Mouse (Mus musculus): ENCODE results near the gene Cmip. TPM values are rescaled to one million over a fixed set of nuclear protein-coding genes. Genes with fewer than 3 reads are reported as not detected.

Cmip gene
- polyA plus RNA-seq, 2 experiments from 2014 or later, result 24.3 to 32.6 TPM

DNA sequence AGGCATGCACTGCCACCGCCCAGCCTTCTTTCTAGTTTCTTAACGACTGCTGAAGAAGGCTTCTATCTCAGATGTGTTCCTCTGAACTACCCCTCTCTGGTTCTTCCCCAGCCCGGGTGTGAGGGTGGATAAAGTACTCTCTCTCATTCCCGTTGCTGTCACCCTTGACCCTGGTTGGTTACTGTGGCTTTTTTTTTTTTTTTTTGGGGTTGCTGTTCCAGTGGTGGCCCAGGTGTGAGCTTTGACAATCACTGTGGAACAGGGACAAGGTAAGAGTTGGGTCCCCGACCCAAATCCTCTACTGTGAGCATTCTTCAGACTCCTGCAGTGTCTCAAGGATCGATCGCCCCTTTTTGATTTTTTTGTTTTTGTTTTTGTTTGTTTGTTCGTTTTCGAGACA is 214.8 kb downstream of the Cmip start:
- ATAC-seq, result no peak

DNA sequence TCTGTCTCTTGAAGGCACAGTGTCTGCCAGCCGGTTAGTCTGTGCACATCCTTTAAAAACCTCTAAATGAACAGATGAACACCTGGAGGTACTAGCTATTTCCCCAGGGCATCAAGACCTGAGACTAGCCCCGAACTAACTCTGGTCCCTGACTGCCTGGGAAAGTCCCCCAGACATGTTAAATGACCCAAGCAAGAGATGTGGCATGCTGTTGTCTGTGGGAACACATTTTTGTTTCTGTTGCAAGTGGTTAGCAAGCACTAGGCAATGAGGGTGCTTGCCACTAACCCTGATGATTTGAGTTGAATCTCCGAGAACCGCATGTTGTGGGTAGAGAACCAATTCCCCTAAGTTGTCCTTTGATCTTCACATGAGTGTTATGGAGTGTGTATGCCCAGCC is 215.5 kb downstream of the Cmip start:
- no peak for ATAC-seq

DNA sequence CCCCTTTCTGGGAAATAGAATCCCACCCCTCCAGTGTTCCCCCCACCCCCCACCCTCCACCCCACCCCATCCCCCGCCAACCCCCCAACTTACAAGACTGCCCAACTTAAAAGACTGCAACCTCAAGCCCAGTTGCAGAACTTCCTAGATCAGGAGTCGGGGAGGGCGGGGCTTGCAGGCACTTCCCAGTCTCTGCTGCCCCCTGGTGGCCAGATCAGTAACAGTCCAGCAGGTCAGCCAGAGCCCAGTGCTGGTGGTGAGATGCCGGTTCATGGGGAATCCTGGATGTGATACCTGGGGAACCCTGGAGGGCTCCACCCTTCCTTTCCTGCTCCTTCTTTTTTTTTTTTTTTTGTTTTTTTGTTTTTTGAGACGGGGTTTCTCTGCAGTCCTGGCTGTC is 218.1 kb downstream of the Cmip start:
- ATAC-seq, result peak; percentile 74

DNA sequence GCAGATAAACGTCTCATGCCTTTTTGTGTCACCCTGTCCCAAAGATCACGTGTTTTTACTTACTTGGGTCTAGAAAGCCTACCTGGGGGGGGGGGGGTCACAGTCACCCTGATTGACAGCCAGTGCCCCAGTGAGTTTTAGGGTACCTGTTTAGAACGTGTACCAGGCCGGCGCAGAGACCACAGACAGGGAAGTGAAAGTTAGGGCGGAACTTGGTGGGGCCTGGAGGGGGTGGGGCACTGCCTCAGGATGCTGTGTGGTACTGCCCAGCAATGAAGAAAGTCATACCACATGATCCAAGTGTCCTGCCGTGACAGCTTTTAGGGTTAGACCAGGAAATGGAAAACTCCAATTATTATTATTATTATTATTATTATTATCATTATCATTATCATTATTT is 219.0 kb downstream of the Cmip start:
- ATAC-seq, result no peak

DNA sequence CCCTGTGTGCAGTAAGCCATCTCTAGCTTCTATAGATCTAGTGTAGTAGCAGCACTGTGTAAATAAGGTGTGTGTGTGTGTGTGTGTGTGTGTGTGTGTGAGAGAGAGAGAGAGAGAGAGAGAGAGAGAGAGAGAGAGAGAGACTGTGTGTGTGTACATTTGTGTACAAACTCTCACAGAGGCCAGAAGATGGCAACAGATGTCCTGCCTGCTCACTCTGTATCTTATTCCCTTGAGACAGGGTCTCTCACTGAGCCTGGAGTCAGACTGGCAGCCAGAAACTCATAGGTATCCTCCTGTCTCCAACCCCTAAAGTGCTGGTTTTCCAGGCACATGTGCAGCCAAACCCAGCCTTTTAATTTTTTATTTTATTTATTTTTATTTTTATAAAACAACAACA is 221.2 kb downstream of the Cmip start:
- ATAC-seq, result no peak

DNA sequence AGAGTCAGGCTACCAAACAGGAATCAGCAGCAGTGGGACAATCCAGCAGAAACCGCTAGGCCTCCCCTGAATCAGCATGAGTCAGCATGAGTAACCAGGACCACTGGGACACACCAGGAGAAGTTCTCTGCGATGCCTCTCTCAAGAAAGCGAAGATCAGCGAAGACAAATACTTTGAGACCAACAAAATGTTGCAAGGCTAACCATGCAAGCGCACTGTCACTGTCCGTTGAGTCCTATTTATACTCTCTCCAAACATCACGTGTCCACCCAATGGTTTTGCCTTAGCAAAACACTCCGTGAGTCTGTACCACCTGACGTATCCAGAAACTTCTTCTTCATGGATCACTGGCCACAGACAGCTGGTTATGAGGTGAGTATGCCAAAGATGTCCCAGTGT is 223.1 kb downstream of the Cmip start:
- no peak for ATAC-seq

DNA sequence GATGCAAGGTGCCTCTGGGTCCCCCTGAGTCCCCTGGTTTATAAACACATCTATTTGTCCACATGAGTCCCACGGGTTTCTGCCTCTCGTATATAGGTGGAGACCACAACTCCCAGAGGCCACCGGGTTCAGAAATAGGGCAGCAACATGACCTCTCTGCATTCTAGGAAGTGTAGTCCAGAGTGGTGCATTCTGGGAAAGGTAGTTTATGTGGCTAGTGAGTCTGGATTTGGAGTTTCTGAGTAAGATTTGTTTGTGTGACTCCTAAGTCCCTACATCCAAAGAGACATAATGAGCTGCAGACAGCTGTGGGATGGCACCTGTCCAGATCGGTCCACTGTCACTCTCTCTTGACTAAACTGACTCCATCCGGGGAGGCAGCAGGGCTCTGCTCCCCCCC is 223.7 kb downstream of the Cmip start:
- ATAC-seq, result no peak

DNA sequence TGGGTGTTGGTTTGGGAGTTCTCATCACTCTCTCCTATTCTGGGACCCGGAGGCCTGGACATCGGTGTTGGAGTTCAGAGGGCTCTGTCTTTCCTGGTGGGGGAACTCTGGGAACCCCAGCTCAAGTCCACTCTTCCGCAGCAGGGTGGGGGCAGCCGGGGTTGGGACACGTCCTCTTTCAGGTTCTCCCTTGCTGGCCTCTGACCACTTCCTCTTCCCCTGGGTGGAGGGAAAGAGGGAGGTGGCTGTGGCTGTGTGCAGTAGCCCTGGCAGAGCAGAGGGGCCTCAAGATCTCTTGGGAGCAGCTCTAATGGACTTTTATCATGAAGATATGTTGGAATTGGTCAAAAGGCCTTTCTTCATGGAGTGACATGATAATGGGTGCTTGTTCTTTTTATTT is 225.0 kb downstream of the Cmip start:
- no peak for ATAC-seq

DNA sequence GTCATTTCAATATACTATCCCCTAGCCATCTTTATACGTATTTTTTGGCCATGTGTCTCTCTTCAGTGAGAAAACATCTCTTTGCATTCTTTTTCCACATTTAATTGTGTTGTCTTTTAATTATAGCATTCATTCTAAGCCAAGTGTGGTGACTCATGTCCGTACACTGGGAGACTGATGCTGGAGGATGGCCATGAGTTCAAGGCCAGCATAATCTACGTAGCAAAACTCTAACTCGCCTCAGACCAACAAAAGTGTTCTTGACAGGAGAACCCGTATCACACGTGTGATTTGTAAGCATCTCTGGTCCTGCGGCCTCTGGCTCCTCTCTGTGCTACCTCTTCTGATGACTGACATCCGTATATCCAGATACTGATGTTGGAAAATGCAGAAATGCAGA is 227.9 kb downstream of the Cmip start:
- no peak for ATAC-seq

DNA sequence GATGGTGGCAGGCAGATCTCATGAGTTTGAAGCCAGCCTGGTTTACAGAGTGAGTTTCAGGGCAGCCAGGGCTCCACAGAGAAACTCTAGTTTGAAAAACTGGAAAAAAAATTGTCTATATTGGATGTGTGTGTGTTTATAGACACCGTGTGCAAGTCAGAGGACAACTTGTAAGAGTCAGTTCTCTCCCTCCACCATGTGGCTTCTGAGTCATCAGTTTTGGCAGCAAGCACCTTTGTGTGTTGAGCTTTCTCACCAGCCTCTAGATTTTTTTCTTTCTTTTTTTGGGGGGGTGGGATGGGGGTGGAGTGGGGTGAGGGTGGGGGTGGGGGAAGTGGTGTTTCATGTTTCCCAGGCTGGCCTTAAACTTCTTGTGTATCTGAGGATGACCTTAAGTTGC is 228.5 kb downstream of the Cmip start:
- ATAC-seq, result no peak

DNA sequence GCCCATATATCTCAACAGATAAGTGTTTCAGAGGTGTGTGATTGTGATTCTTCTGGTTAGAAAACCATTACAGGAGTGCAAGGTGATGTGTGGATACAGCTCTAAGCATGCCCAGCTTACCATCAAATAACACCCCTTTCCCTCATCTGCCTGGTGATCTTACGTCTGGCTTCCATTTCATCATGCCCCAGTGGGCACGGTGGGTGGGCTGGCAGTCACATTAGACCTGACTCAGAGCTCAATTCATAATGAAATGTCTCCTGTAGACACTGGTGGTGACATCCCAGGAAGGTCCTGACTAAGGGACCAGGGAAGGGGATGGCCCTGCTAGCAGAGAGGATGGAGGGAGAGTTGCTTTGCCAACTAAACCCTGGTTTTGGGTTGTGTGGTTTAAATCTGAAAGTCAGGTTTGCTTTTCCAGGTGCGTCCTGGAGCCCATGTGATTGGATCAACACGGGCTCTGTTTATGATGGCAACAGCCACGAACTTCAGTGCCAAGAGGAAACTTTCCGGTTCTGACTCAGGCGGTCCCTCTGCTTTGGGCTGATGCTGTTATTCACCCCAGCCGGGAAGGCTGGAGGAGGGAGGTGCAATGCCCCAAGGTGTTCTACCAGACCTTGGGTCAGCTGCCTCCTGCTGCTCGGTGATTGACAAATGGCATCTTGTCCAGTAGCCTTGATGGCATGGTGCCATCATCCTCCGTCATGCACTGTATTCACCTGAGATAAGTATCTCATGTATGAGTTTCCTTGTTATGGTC is 231.6 kb downstream of the Cmip start:
- no peak for ATAC-seq

DNA sequence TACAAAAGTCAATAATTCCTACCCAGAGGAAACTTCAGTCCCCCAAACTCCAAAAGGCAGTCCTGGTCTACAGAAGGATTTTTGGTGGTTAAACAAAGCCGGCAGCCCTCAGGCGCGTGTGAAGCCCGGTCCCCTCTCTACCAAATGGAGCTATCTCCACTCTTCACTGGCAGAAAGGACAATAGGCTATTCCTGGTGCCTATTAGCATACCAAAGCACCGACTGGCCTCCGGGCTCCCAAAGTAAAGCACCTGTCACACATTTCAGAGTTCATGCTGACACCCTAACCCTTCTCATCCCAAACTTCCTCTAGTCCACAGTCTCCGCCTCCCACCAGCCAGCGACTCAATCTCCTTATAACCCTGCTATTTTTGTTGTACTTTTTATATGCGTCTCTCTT is 236.7 kb downstream of the Cmip start:
- ATAC-seq, result no peak

DNA sequence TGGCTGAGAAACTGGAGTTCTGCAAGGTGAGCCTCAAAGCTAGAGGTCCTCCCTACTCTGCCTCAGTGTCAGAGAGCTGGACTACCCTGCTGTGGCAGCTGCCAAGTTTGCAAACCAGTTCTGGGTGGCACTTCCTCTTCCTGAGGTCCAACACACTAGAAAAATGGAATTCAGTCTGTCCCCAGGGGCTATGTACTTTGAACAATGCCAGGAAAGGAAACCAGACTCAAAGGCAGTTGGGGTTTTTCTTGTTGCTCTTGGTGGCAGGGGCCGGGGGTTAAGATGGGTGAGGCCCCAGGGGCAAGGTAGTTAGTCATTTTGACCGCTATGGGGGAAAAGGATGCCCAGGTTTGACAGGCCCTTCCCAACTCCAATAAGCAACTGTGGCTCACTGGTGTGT is 238.0 kb downstream of the Cmip start:
- ATAC-seq, result no peak

DNA sequence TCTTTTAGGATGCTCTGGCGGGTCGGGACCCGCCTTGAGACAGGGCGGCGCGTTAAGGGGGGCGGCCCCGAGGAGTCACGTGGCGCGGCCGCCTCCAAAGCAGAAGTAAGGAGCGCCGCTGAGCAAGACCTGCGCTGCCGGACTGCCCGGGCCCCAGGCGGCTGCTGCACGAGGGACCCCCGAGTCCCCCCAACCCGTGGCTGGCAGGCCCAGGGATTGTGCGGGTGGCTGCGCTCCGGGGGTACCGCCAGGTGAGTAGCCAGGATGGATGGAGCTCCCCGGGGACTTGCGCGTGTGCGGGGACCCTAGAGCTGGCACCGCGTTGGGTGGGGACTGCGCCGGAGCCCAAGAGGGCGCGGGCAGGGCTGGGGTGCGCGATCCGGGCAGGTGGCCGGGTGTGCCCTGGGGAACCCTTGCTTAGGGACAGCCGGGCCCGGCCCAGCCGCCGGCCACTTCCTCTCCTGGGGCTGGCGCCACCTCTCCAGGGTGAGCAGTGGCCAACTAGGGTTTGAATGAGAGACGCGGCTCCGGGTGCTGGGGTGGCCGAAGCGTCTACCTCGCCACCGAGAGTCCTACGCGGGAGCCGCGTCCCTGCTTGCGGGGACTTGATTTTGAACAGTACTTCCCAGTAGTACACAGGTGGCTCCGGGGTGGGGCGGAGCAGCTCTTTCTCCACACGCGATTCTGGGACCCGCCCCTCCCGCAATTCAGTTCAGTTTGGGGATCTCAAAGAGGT is 241.5 kb downstream of the Cmip start, which contains the start of gene Plcg2:
Gene Plcg2 (plus strand): TSS at position 113 of the 736 bp plus-strand sequence.
- ATAC-seq, result peak; percentile 43

DNA sequence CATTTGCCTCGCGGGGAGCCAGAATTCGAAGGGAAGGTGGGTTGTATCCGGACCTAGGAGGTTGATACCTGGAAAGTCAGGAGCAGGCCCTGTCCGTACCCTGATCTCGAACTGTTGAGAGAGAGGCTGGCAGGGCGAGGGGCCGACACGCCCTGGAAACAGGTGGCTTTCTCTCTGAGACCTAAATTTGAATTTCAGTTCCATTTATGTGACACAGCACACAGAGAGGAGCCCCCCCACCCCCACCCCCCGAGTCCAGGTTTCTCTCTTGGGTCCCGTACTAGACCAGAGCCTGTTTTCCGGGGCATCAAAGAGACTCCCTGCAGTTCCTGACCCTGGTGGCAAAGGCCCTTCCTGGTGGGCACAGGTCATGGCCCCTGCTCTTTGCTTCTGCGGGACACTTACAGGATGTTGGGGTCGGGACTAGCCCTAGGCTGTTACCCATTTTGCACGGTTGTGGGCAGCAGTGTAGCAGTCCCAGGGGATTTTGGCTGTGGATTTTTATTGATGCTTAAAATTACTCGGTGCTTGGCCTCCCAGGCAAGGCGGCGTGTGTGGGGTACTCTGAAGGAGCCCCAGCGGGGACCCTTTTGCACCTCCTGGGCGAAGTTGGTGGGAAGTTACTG is 242.2 kb downstream of the Cmip start:
- no peak for ATAC-seq

DNA sequence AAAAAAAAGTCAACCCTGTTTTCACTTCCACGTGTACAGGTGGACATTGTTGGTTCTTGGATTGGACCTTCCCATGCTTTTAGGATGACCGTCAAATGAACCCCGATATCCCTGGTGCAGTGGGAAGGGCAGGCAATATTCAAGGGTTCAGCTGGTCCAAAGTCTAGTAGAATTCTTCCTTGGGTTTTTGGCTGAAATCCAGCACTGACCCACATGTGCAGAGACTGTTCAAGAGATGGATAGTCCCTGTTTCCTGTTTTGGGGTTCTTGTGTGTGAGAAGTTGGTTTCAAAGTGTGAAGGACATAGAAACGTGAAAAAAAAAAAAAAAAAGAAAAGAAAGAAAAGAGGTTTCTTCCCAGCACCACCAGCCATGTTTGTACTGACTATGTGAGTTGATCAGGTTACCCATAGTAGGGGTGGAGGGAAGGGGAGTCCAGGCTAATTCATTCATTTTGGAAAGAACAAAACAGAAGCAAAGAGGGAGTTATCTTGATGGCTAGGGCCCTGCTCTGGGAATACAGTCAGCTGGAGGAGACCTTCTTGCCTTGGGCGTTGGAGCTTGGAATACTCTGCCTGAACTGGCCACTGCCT is 243.5 kb downstream of the Cmip start:
- ATAC-seq, result no peak

DNA sequence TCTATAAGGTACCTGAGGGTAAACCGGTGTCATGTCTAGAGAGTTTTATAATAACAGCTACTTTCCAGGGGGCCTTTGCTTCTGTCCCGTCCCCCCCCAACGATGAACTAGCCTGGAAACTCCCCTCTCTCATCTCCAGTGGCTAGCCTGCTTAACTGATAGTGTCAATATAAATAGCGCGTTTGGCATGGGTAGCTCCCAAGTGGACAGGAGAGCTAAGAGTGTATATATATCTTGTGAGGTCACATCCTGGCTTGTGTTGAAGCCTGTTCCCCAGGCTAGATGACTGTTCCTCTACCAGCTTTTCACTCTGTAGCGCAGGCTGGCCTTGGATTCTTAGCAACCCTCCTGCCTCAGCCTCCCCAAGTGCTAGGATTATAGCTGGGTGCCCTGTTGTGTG is 244.5 kb downstream of the Cmip start:
- no peak for ATAC-seq

DNA sequence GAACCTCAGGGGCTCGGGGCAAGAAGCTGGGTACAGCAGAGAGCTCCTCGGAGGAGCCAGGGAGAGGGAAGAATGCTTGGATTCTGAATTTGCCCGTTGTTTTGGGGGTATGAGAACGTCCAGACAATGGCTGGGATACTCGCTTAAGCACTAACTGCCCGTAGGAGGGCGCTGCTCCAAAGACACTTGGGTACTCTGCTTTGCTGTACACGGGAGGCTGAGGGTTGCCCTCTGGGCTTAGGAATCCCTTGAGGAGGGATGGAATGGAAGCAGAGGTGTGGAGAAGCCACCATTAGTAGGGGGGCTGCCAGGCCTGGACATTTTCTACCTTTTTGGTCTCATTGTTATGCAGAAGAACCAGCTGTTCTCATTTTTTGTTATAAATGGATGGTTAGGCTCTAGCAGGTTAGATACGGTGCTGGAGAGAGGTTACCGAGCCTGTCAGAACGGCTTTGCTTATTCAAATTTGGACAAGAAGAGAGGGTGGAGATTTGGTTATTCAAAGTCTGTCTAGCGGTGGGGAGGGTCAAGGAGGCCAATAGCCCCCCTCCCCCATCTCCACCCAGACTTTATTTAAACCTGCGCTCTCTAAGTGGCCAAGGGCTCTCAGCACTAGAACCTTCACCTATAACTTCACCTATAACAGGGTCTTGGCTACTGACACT is 246.7 kb downstream of the Cmip start:
- no peak for ATAC-seq

DNA sequence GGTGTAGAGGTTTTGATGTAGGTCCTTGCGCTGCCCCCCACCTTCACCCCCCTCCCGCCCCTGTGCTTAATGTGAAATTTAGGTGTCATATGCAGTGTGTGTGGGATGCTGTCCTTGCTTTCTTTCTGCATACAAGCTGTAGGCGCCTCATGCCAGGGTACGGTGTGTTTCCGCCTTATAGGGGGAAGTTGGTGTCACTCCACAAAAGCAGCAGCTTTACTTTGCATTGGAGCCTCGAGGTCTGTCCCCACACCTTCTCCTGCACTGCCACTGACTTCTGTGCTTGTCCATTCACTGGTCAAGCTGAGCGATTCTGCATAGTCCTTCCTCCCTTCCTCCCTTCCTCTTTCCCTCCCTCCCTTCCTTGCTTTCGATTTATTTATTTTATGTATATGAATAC is 250.8 kb downstream of the Cmip start:
- ATAC-seq, result no peak
